Mouse (Mus musculus) MEL (cell line): Measurements from ENCODE around the gene Zeb2. TPM values are rescaled to one million over a fixed set of nuclear protein-coding genes. Genes with fewer than 3 reads are reported as not detected.
A peak's percentile ranks its signal among the peaks of the same experiment; 100 is the strongest.

Experiments used
- DNase-seq: peaks from one replicate; pipeline ENCODE4 v3.0.0; 2011; ENCODE audit warnings: low read depth, low spot score
- H3K27ac ChIP-seq: 2 replicates; pipeline ENCODE4 v1.5.1; 2012; ENCODE audit warnings: low read depth, mild to moderate bottlenecking, control low read depth, low read length, moderate library complexity; ENCODE audit not compliant: control insufficient read depth
- H3K27me3 ChIP-seq, 2 experiments: fragments of 150-350 bp in 1 of 2; sonication (generic) in 1 of 2; 2 replicates each; pipeline ENCODE4 v1.6.1; 2012; ENCODE audit warnings: low read length in 2 of 2, mild to moderate bottlenecking in 2 of 2, improper control_type of control experiment in 1 of 2, moderate library complexity in 1 of 2; ENCODE audit not compliant: insufficient read depth in 2 of 2, control insufficient read depth in 1 of 2
- H3K36me3 ChIP-seq, 2 experiments: 2 replicates each; pipeline ENCODE4 v1.6.1; 2012 to 2014; ENCODE audit warnings: low read length in 2 of 2, improper control_type of control experiment in 1 of 2, inconsistent platforms in 1 of 2, mild to moderate bottlenecking in 1 of 2; ENCODE audit not compliant: insufficient read depth in 2 of 2, control insufficient read depth in 1 of 2
- H3K4me1 ChIP-seq, 2 experiments: fragments of 150-350 bp in 1 of 2; sonication (generic) in 1 of 2; 2 replicates each; pipeline ENCODE4 v1.6.1; 2012; ENCODE audit warnings: low read length in 2 of 2, improper control_type of control experiment in 1 of 2, mild to moderate bottlenecking in 1 of 2; ENCODE audit not compliant: insufficient read depth in 2 of 2, control insufficient read depth in 1 of 2
- H3K4me3 ChIP-seq, 2 experiments: fragments of 150-350 bp in 1 of 2; sonication (generic) in 1 of 2; 2 replicates each; pipeline ENCODE4 v1.5.1; 2012; ENCODE audit warnings: low read depth in 2 of 2, low read length in 2 of 2, mild to moderate bottlenecking in 2 of 2, moderate library complexity in 2 of 2, control low read depth in 1 of 2, improper control_type of control experiment in 1 of 2; ENCODE audit not compliant: control insufficient read depth in 1 of 2, insufficient read depth in 1 of 2
- H3K79me2 ChIP-seq: 2 replicates; pipeline ENCODE4 v1.6.1; 2012; ENCODE audit warnings: mild to moderate bottlenecking, low read length, moderate library complexity; ENCODE audit not compliant: control insufficient read depth, poor library complexity, insufficient read depth
- H3K9ac ChIP-seq: 2 replicates; pipeline ENCODE4 v1.6.1; 2012; ENCODE audit warnings: low read depth, mild to moderate bottlenecking, control low read depth, low read length, moderate library complexity; ENCODE audit not compliant: control insufficient read depth, poor library complexity, severe bottlenecking
- H3K9me3 ChIP-seq: fragments of 150-350 bp; sonication (generic); replicated peaks from 2 replicates; pipeline ENCODE4 v1.6.1; 2012; ENCODE audit warnings: mild to moderate bottlenecking, low read length, improper control_type of control experiment, moderate library complexity; ENCODE audit not compliant: insufficient read depth
- BHLHE40 ChIP-seq: IDR thresholded peaks from 2 replicates; pipeline ENCODE4 v1.6.1; 2012; ENCODE audit warnings: low read depth, mild to moderate bottlenecking, inconsistent platforms, low read length, improper control_type of control experiment, borderline replicate concordance
- CTCF ChIP-seq, 3 experiments: IDR thresholded peaks in 2 of 3; conservative IDR thresholded peaks in 1 of 3; 2 replicates each; pipeline ENCODE4 v1.5.1; 2011 to 2012; ENCODE audit warnings: low read length in 3 of 3, low read depth in 2 of 3, mild to moderate bottlenecking in 2 of 3, improper control_type of control experiment in 1 of 3, inconsistent platforms in 1 of 3, mixed read lengths in 1 of 3, moderate library complexity in 1 of 3; ENCODE audit not compliant: control insufficient read depth in 1 of 3, insufficient read depth in 1 of 3, poor library complexity in 1 of 3, severe bottlenecking in 1 of 3
- E2F4 ChIP-seq: IDR thresholded peaks from 2 replicates; pipeline ENCODE4 v1.6.1; 2011; ENCODE audit warnings: low read depth, low read length, improper control_type of control experiment, borderline replicate concordance
- ELF1 ChIP-seq: IDR thresholded peaks from 2 replicates; pipeline ENCODE4 v1.6.1; 2014; ENCODE audit warnings: low read depth, mild to moderate bottlenecking, inconsistent platforms, low read length, improper control_type of control experiment, moderate library complexity
- EP300 ChIP-seq, 2 experiments: IDR thresholded peaks; 2 replicates each; pipeline ENCODE4 v1.6.1; 2011; ENCODE audit warnings: improper control_type of control experiment in 2 of 2, low read length in 2 of 2, low read depth in 1 of 2, mild to moderate bottlenecking in 1 of 2
- GABPA ChIP-seq: IDR thresholded peaks from 2 replicates; pipeline ENCODE4 v1.6.1; 2012; ENCODE audit warnings: low read depth, mild to moderate bottlenecking, inconsistent platforms, low read length, improper control_type of control experiment, moderate library complexity
- HCFC1 ChIP-seq: IDR thresholded peaks from 2 replicates; pipeline ENCODE4 v1.6.1; 2012; ENCODE audit warnings: low read depth, mild to moderate bottlenecking, inconsistent platforms, low read length, improper control_type of control experiment, moderate library complexity
- MAX ChIP-seq: IDR thresholded peaks from 2 replicates; pipeline ENCODE4 v1.6.1; 2011; ENCODE audit warnings: low read length, improper control_type of control experiment
- MEF2A ChIP-seq: IDR thresholded peaks from 2 replicates; pipeline ENCODE4 v1.6.1; 2014; ENCODE audit warnings: low read depth, mild to moderate bottlenecking, inconsistent platforms, low read length, improper control_type of control experiment; ENCODE audit not compliant: poor library complexity, insufficient replicate concordance, severe bottlenecking; ENCODE audit errors: extremely low read depth
- MYB ChIP-seq: IDR thresholded peaks from 2 replicates; pipeline ENCODE4 v1.6.1; 2011; ENCODE audit warnings: mild to moderate bottlenecking, low read depth, low read length, improper control_type of control experiment
- NRF1 ChIP-seq: IDR thresholded peaks from 2 replicates; pipeline ENCODE4 v1.6.1; 2014; ENCODE audit warnings: low read depth, mild to moderate bottlenecking, inconsistent platforms, low read length, improper control_type of control experiment, moderate library complexity; ENCODE audit not compliant: poor library complexity, insufficient read depth, severe bottlenecking
- POLR2AphosphoS2 ChIP-seq: IDR thresholded peaks from 2 replicates; pipeline ENCODE4 v1.6.1; 2011; ENCODE audit warnings: low read length, improper control_type of control experiment
- RCOR1 ChIP-seq: IDR thresholded peaks from 2 replicates; pipeline ENCODE4 v1.6.1; 2012; ENCODE audit warnings: low read depth, mild to moderate bottlenecking, inconsistent platforms, low read length, improper control_type of control experiment
- TAL1 ChIP-seq: IDR thresholded peaks from 2 replicates; pipeline ENCODE4 v1.6.1; 2012; ENCODE audit warnings: mild to moderate bottlenecking, inconsistent platforms, low read length, moderate library complexity, mixed read lengths
- TBP ChIP-seq: IDR thresholded peaks from 2 replicates; pipeline ENCODE4 v1.8.0; 2011; ENCODE audit warnings: low read depth, low read length, improper control_type of control experiment
- TCF12 ChIP-seq: IDR thresholded peaks from 2 replicates; pipeline ENCODE4 v1.6.1; 2014; ENCODE audit warnings: low read depth, mild to moderate bottlenecking, inconsistent platforms, low read length, improper control_type of control experiment, moderate library complexity
- UBTF ChIP-seq: IDR thresholded peaks from 2 replicates; pipeline ENCODE4 v1.6.1; 2012; ENCODE audit warnings: low read depth, mild to moderate bottlenecking, inconsistent platforms, low read length, improper control_type of control experiment, moderate library complexity, borderline replicate concordance; ENCODE audit not compliant: insufficient read depth
- USF1 ChIP-seq: IDR thresholded peaks from 2 replicates; pipeline ENCODE4 v1.6.1; 2014; ENCODE audit warnings: low read depth, mild to moderate bottlenecking, inconsistent platforms, low read length, improper control_type of control experiment, moderate library complexity
- ZMIZ1 ChIP-seq: IDR thresholded peaks from 2 replicates; pipeline ENCODE4 v1.6.1; 2012; ENCODE audit warnings: low read depth, mild to moderate bottlenecking, inconsistent platforms, low read length, improper control_type of control experiment, moderate library complexity
- ZNF384 ChIP-seq: IDR thresholded peaks from 2 replicates; pipeline ENCODE4 v1.6.1; 2012; ENCODE audit warnings: low read depth, mild to moderate bottlenecking, inconsistent platforms, low read length, improper control_type of control experiment
- polyA plus RNA-seq, 2 experiments: library from polyadenylated mRNA; stranded (reverse) in 1 of 2; unstranded in 1 of 2; fragments of >175 nt in 1 of 2; fragments of >200 nt in 1 of 2; gene quantifications; 2 replicates each; pipeline versions ENCODE4 v1.2.1 to v1.2.4; 2012; ENCODE audit warnings: low replicate concordance in 2 of 2, low read depth in 1 of 2; ENCODE audit not compliant: insufficient read length in 2 of 2, insufficient read depth in 1 of 2, missing spikeins in 1 of 2
- total RNA-seq: library from RNA; depleted of rRNA; stranded (reverse); fragments of 300-350 nt; gene quantifications from 2 replicates; pipeline ENCODE4 v1.2.3, GENCODE M21; 2012

Gene Zeb2
- total and polyA plus RNA-seq, 3 experiments, result 12.8 to 12.9 TPM; not detected in 1

DNA sequence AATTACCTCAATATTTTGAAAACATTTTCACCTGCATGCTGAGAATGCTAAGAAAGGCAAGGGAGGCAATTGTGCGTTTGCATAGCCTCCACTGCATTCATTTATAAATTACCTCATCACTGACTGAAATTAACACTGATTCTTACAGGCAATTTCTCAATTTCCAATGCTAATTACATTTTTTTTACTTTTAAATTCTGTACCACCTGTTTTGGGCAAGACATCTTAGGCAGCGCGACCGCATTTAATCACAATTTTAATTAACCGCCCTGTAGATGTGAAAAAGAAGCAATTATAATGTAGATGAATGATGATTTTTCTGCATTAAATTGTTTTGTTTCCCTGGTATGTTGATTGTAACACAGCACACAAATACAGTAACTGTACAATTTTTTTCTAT is 24.5 kb downstream of the Zeb2 start:
- no peak overlapping the region for H3K9ac ChIP-seq
- H3K4me1 ChIP-seq, result no peaks in the 10 kb centered on the region
- H3K79me2 ChIP-seq, result peaks cover 3% of the 10 kb centered on the region; the same call in 1 of the 2 replicates
- no peaks in the 10 kb centered on the region for H3K9me3 ChIP-seq
- H3K27ac ChIP-seq, result no peak overlapping the region
- peaks cover 6 to 14% of the 10 kb centered on the region in 2 experiments; a peak in 3 of 4 replicates for H3K36me3 ChIP-seq
- H3K4me3 ChIP-seq, result no peak overlapping the region
- DNase-seq, result no peak
- no peaks in the 10 kb centered on the region for H3K27me3 ChIP-seq
- no peak for TF ChIP-seq TBP
- TF ChIP-seq ZMIZ1, result no peak
- TF ChIP-seq MYB, result no peak
- TF ChIP-seq NRF1, result no peak
- TF ChIP-seq TAL1, result no peak
- no peak for TF ChIP-seq E2F4
- TF ChIP-seq EP300 (IDR thresholded peaks at IDR 0.05; ENCODE audit: low read depth in 1 of 2, low read length in 2 of 2), result no peak
- TF ChIP-seq MEF2A, result no peak
- TF ChIP-seq ELF1, result no peak
- no peak for TF ChIP-seq CTCF (IDR thresholded peaks at IDR 0.05 in 2 of 3, conservative IDR thresholded peaks at IDR 0.05 in 1 of 3; ENCODE audit: control insufficient read depth in 1 of 3, insufficient read depth in 1 of 3, low read depth in 2 of 3, low read length in 3 of 3, poor library complexity in 1 of 3, severe bottlenecking in 1 of 3)
- no peak for TF ChIP-seq UBTF
- TF ChIP-seq GABPA, result no peak
- no peak for TF ChIP-seq BHLHE40
- TF ChIP-seq POLR2AphosphoS2, result no peak
- TF ChIP-seq USF1, result no peak
- TF ChIP-seq MAX, result no peak
- no peak for TF ChIP-seq RCOR1
- TF ChIP-seq HCFC1, result no peak
- TF ChIP-seq TCF12, result no peak

DNA sequence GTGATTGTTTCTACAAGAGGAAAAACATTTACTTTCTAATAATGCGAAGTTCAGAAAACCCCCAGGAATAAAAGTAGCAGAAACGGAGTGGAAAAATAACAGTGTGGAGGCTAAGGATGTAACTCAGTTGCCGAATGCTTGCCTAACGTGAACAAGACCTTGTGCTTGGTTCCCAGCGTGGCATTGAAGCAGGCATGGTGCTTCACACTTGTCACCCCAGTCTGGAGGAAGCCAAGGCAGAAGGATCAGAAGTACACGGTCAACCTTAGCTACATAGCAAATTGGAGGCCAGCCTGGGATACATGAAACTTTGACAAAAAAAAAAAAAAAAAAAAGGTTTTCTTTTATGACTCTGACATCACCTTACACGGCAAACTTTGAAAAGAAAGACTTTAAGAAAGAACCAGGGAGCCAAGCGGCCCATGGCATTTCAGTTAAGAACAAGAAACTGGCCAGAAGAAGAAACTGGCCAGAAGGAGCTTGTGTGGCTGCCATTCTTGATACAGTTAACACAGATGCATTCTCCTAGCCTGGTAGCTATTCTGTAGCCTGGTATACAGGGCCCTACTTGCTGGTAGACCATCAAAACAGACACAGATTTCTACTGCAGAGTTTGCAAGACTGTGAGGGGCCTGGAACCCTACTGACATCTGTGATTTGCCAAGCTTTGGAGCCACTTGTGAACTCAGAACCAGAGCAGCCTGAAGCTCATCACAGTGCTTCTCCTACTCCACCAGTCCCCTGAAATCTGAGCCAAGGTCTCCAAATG is 26.5 kb downstream of the Zeb2 start:
- peaks cover 1% of the 10 kb centered on the region; the same call in 1 of the 2 replicates for H3K79me2 ChIP-seq
- H3K4me1 ChIP-seq, result no peaks in the 10 kb centered on the region
- no peaks in the 10 kb centered on the region for H3K27me3 ChIP-seq
- no peak overlapping the region for H3K9ac ChIP-seq
- no peak for TF ChIP-seq TBP
- TF ChIP-seq ZNF384, result peak; percentile 56
- TF ChIP-seq, all 39 proteins: peak for 1
- H3K9me3 ChIP-seq, result no peaks in the 10 kb centered on the region
- no peak overlapping the region for H3K4me3 ChIP-seq
- DNase-seq, result no peak
- peaks cover 6 to 14% of the 10 kb centered on the region in 2 experiments for H3K36me3 ChIP-seq
- no peak overlapping the region for H3K27ac ChIP-seq
